Mouse (Mus musculus) lung, embryonic 14.5 days (tissue): ENCODE measurements around the gene Rnf186. TPM values are rescaled to one million over a fixed set of nuclear protein-coding genes. Genes with fewer than 3 reads are reported as not detected.

Source experiments
- ATAC-seq: fragments of 200-750 bp; cut with Nextera tagmentation; 2 replicates; pipeline ENCODE4 v1.8.0; 2017; ENCODE audit warnings: mild to moderate bottlenecking, moderate TSS enrichment, moderate library complexity; ENCODE audit not compliant: insufficient read depth
- DNase-seq: peaks from one replicate; pipeline ENCODE4 v3.0.0-alpha.2; 2015
- H3K27ac ChIP-seq: fragments of 300-500 bp; sonication (generic); 2 replicates; pipeline ENCODE4 v1.5.1; 2014; ENCODE audit warnings: low read depth, mild to moderate bottlenecking, moderate library complexity
- H3K27me3 ChIP-seq: fragments of 300-500 bp; sonication (generic); 2 replicates; pipeline ENCODE4 v1.6.1; 2014; ENCODE audit warnings: low read length, control low read depth; ENCODE audit not compliant: insufficient read depth
- H3K36me3 ChIP-seq: fragments of 300-500 bp; sonication (generic); 2 replicates; pipeline ENCODE4 v1.6.1; 2014; ENCODE audit warnings: control low read depth; ENCODE audit not compliant: insufficient read depth
- H3K4me1 ChIP-seq: fragments of 300-500 bp; sonication (generic); 2 replicates; pipeline ENCODE4 v1.6.1; 2014; ENCODE audit warnings: antibody characterized with exemption, control low read depth; ENCODE audit not compliant: insufficient read depth
- H3K4me2 ChIP-seq: fragments of 300-500 bp; sonication (generic); 2 replicates; pipeline ENCODE4 v1.6.1; 2014; ENCODE audit warnings: mild to moderate bottlenecking
- H3K4me3 ChIP-seq: fragments of 300-500 bp; sonication (generic); 2 replicates; pipeline ENCODE4 v1.5.1; 2014; ENCODE audit warnings: low read depth, low read length
- H3K9ac ChIP-seq: fragments of 300-500 bp; sonication (generic); 2 replicates; pipeline ENCODE4 v1.6.1; 2014
- H3K9me3 ChIP-seq: fragments of 300-500 bp; sonication (generic); 2 replicates; pipeline ENCODE4 v1.6.1; 2016; ENCODE audit warnings: low read depth, low read length, control low read depth
- CTCF ChIP-seq: IDR thresholded peaks from 2 replicates; pipeline ENCODE4 v1.5.1; 2016; ENCODE audit warnings: antibody characterized with exemption, low read depth
- WGBS: fragments of 180-500 bp; shearing (Covaris S2); extraction: QIAGEN DNeasy Blood & Tissue Kit; methylation state at CpG from one replicate; pipeline ENCODE4 v1.1.7; 2014; 5-methylcytosine and 5-hydroxymethylcytosine counted together
- polyA plus RNA-seq: library from polyadenylated mRNA; unstranded; fragments of >200 nt; fragmentation: Nextera tagmentation; extraction: Ambion mirVana; gene quantifications from 2 replicates; pipeline ENCODE4 v1.2.1, GENCODE M21; 2014

Gene Rnf186
- polyA plus RNA-seq, 1 experiment from 2014 or later, result 0.24 TPM

GRCm38 (mm10) chr4:139011201-139011702, 44.3 kb downstream of the Rnf186 start:
- no peak overlapping the region for H3K4me3 ChIP-seq
- no peak overlapping the region for H3K9ac ChIP-seq
- no peaks in the 10 kb centered on the region for H3K27me3 ChIP-seq
- H3K4me1 ChIP-seq, result no peaks in the 10 kb centered on the region
- H3K4me2 ChIP-seq, result no peak overlapping the region
- no peak for TF ChIP-seq CTCF
- peak; percentile 24 for DNase-seq
- H3K36me3 ChIP-seq, result no peaks in the 10 kb centered on the region
- H3K9me3 ChIP-seq, result no peaks in the 10 kb centered on the region; the same call in 1 of the 2 replicates
- 80% methylated on average over 13 of the region's 13 CpGs for WGBS
- no peak overlapping the region for H3K27ac ChIP-seq
- no peak for ATAC-seq

GRCm38 (mm10) chr4:139013281-139013680, 46.4 kb downstream of the Rnf186 start:
- no peak overlapping the region for H3K4me2 ChIP-seq
- no peak for ATAC-seq
- no peak overlapping the region for H3K27ac ChIP-seq
- no peaks in the 10 kb centered on the region for H3K4me1 ChIP-seq
- no peak overlapping the region for H3K4me3 ChIP-seq
- H3K9me3 ChIP-seq, result no peaks in the 10 kb centered on the region; the same call in 1 of the 2 replicates
- peak; percentile 15 for DNase-seq
- H3K9ac ChIP-seq, result no peak overlapping the region
- WGBS, result 69% methylated on average over 11 of the region's 11 CpGs
- no peak for TF ChIP-seq CTCF
- H3K36me3 ChIP-seq, result no peaks in the 10 kb centered on the region
- H3K27me3 ChIP-seq, result no peaks in the 10 kb centered on the region

- Histone ChIP-seq H3K36me3 (no peaks in the 10 kb centered on the region), H3K9ac (no peak overlapping the region), H3K27ac (no peak overlapping the region), H3K4me1 (no peaks in the 10 kb centered on the region), H3K9me3 (no peaks in the 10 kb centered on the region; the same call in 1 of the 2 replicates), H3K4me3 (no peak overlapping the region), H3K27me3 (no peaks in the 10 kb centered on the region), H3K4me2 (no peak overlapping the region)
- DNase-seq (no peak), ATAC-seq (no peak)
- peak; percentile 59 for TF ChIP-seq CTCF
- WGBS, result 83% methylated on average over 6 of the region's 6 CpGs
Measured at GRCm38 (mm10) chr4:139014793-139015192, 47.9 kb downstream of the Rnf186 start.

Other genes starting within 250 kb of the Rnf186 start
- 0.15 and 0.25 TPM in 2 replicates for gene Pla2g2c, start 242.3 kb upstream of the Rnf186 start, polyA plus RNA-seq
- 1.5 and 1.7 TPM in 2 replicates for gene Ubxn10, start 229.9 kb upstream of the Rnf186 start, polyA plus RNA-seq
- gene Pla2g2f, start 209.5 kb upstream of the Rnf186 start, polyA plus RNA-seq, result not detected in 2 replicates
- gene Pla2g2d, start 191.4 kb upstream of the Rnf186 start, polyA plus RNA-seq, result 0.18 TPM in 1 of 2 replicates, not detected in the other
- 0.46 and 0.61 TPM in 2 replicates for gene Pla2g5, start 103.6 kb upstream of the Rnf186 start, polyA plus RNA-seq
- not detected in 2 replicates for gene Gm13030, start 93.1 kb upstream of the Rnf186 start, polyA plus RNA-seq
- not detected in 2 replicates for gene Pla2g2e, start 89.2 kb upstream of the Rnf186 start, polyA plus RNA-seq
- 3.0 and 3.2 TPM in 2 replicates for gene Otud3, start 53.2 kb upstream of the Rnf186 start, polyA plus RNA-seq
- gene Tmco4, start 5.8 kb downstream of the Rnf186 start, polyA plus RNA-seq, result 2.6 and 3.7 TPM in 2 replicates
- gene Htr6, start 108.5 kb downstream of the Rnf186 start, polyA plus RNA-seq, result not detected in 2 replicates
- gene Nbl1, start 125.9 kb downstream of the Rnf186 start, polyA plus RNA-seq, result 43.8 and 48.0 TPM in 2 replicates
- gene Minos1, start 164.0 kb downstream of the Rnf186 start, polyA plus RNA-seq, result 501 and 531 TPM in 2 replicates
- gene Capzb, start 225.8 kb downstream of the Rnf186 start, polyA plus RNA-seq, result 332 and 336 TPM in 2 replicates